Mouse (Mus musculus): ENCODE measurements around the gene Rlf. TPM values are rescaled to one million over a fixed set of nuclear protein-coding genes. Genes with fewer than 3 reads are reported as not detected.

The Rlf gene
- 3.7 and 6.1 TPM in 2 replicates for polyA plus RNA-seq (2012; rRNA removed; ENCODE audit: low replicate concordance)

DNA sequence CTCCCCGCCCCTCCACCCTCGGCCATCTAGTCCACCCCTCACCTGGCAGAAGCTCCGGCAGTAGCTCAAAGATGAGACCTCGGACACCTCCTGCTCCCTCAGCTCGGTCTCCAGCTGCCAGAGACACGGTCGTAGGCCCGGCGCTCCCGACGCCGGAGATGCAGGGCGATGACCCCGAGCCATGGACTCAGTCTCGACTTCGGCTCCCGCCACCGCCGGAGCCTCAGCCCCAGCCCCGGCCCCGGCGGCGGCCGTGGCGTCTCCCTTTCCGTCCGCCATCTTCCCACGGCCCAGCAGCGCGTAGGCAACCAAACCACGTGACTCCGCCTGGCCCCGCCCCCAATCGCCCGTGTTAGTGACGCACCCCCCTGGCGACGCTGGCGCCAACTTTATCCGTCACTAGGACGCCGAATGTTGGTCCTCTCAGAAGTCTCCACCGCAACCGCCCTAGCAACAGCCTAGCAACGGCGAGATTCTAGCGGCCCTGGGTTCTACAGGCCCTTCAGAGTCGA lies at the start of gene Rlf:
Gene Rlf (minus strand): TSS at position 292 of the 512 bp plus-strand sequence.

GRCm38 (mm10) chr4:121109126-121109525 lies 105.8 kb downstream of the Rlf start, which contains the start of gene Tmco2:
Tmco2 (minus strand) TSS chr4:121109226.

GRCm38 (mm10) chr4:121097650-121098378 lies 117.1 kb downstream of the Rlf start, which contains the start of gene Zmpste24:
Zmpste24 (minus strand) TSS chr4:121098241.

Other genes with a start within 250 kb of the Rlf start
- 17.0 and 17.6 TPM in 2 replicates for gene Smap2, start 197.8 kb downstream of the Rlf start, polyA plus RNA-seq (2012; rRNA removed; ENCODE audit: low replicate concordance)
- gene Col9a2, start 175.7 kb downstream of the Rlf start, polyA plus RNA-seq (2012; rRNA removed; ENCODE audit: low replicate concordance): 1.2 TPM in 1 of 2 replicates, not detected in the other
- gene Zmpste24, start 116.8 kb downstream of the Rlf start, polyA plus RNA-seq (2012; rRNA removed; ENCODE audit: low replicate concordance): 17.3 and 35.3 TPM in 2 replicates
- gene Tmco2, start 105.9 kb downstream of the Rlf start, polyA plus RNA-seq (2012; rRNA removed; ENCODE audit: low replicate concordance): not detected in 2 replicates
- gene Gm12888, start 109.8 kb upstream of the Rlf start, polyA plus RNA-seq (2012; rRNA removed; ENCODE audit: low replicate concordance): not detected in 2 replicates
- gene Gm12886, start 208.0 kb upstream of the Rlf start, polyA plus RNA-seq (2012; rRNA removed; ENCODE audit: low replicate concordance): not detected in 2 replicates

Data from subcutaneous adipose tissue, adult 2 months (tissue).